Mouse (Mus musculus): ENCODE data around the gene 1810046K07Rik. TPM values are rescaled to one million over a fixed set of nuclear protein-coding genes. Genes with fewer than 3 reads are reported as not detected.

1810046K07Rik gene
- polyA plus RNA-seq, 1 experiment from 2014 or later: not detected

GRCm38 (mm10) chr9:51324406-51325065 is 4.2 kb downstream of the 1810046K07Rik start:
- no peak overlapping the region for H3K4me3 ChIP-seq
- H3K4me1 ChIP-seq: no peaks in the 10 kb centered on the region
- no peaks in the 10 kb centered on the region for H3K27me3 ChIP-seq (replicated peaks)
- no peaks in the 10 kb centered on the region for H3K36me3 ChIP-seq (replicated peaks)
- no peak for ATAC-seq (replicated peaks)
- H3K27ac ChIP-seq: no peak overlapping the region
- H3K4me2 ChIP-seq: no peak overlapping the region
- H3K9ac ChIP-seq: no peak overlapping the region
- WGBS: 84% methylated on average over 7 of the region's 7 CpGs
- no peaks in the 10 kb centered on the region for H3K9me3 ChIP-seq

GRCm38 (mm10) chr9:51320096-51320495 is 8.6 kb downstream of the 1810046K07Rik start:
- no peaks in the 10 kb centered on the region for H3K36me3 ChIP-seq (replicated peaks)
- no peaks in the 10 kb centered on the region for H3K9me3 ChIP-seq
- no peak for ATAC-seq (replicated peaks)
- no peak overlapping the region for H3K4me2 ChIP-seq
- H3K27me3 ChIP-seq (replicated peaks): no peaks in the 10 kb centered on the region
- no peak overlapping the region for H3K4me3 ChIP-seq
- 94% methylated on average over 1 of the region's 1 CpGs for WGBS
- no peak overlapping the region for H3K9ac ChIP-seq
- no peak overlapping the region for H3K27ac ChIP-seq
- H3K4me1 ChIP-seq: no peaks in the 10 kb centered on the region

GRCm38 (mm10) chr9:51318246-51318645 is 10.5 kb downstream of the 1810046K07Rik start:
- no peak overlapping the region for H3K4me3 ChIP-seq
- no peaks in the 10 kb centered on the region for H3K36me3 ChIP-seq (replicated peaks)
- H3K9me3 ChIP-seq: no peaks in the 10 kb centered on the region
- no peaks in the 10 kb centered on the region for H3K4me1 ChIP-seq
- 81% methylated on average over 4 of the region's 4 CpGs for WGBS
- no peaks in the 10 kb centered on the region for H3K27me3 ChIP-seq (replicated peaks)
- no peak overlapping the region for H3K9ac ChIP-seq
- ATAC-seq (replicated peaks): no peak
- H3K27ac ChIP-seq: no peak overlapping the region
- no peak overlapping the region for H3K4me2 ChIP-seq

- Histone ChIP-seq H3K9me3 (no peaks in the 10 kb centered on the region), H3K27me3 (replicated peaks) (no peaks in the 10 kb centered on the region), H3K4me2 (no peak overlapping the region), H3K4me1 (peaks cover 3% of the 10 kb centered on the region; the same call in 1 of the 2 replicates), H3K9ac (no peak overlapping the region), H3K27ac (no peak overlapping the region), H3K4me3 (no peak overlapping the region), H3K36me3 (replicated peaks) (no peaks in the 10 kb centered on the region)
- ATAC-seq (replicated peaks): no peak
- 90% methylated on average over 4 of the region's 4 CpGs for WGBS
Observed at GRCm38 (mm10) chr9:51317322-51317721, 11.4 kb downstream of the 1810046K07Rik start.

- H3K9ac ChIP-seq: no peak overlapping the region
- H3K27me3 ChIP-seq (replicated peaks): no peaks in the 10 kb centered on the region
- no peak overlapping the region for H3K27ac ChIP-seq
- H3K36me3 ChIP-seq (replicated peaks): no peaks in the 10 kb centered on the region
- peaks cover 3% of the 10 kb centered on the region; the same call in 1 of the 2 replicates for H3K4me1 ChIP-seq
- ATAC-seq (replicated peaks): no peak
- no peak overlapping the region for H3K4me2 ChIP-seq
- 79% methylated on average over 6 of the region's 6 CpGs for WGBS
- no peaks in the 10 kb centered on the region for H3K9me3 ChIP-seq
- no peak overlapping the region for H3K4me3 ChIP-seq
Observed at GRCm38 (mm10) chr9:51315402-51316063, 13.2 kb downstream of the 1810046K07Rik start.

GRCm38 (mm10) chr9:51312554-51313317 is 16.0 kb downstream of the 1810046K07Rik start:
- Histone ChIP-seq H3K4me2 (no peak overlapping the region), H3K27ac (no peak overlapping the region), H3K27me3 (replicated peaks) (no peaks in the 10 kb centered on the region), H3K36me3 (replicated peaks) (no peaks in the 10 kb centered on the region), H3K9ac (no peak overlapping the region), H3K4me3 (no peak overlapping the region), H3K4me1 (peaks cover 3% of the 10 kb centered on the region; the same call in 1 of the 2 replicates), H3K9me3 (no peaks in the 10 kb centered on the region)
- WGBS: 60% methylated on average over 18 of the region's 18 CpGs
- ATAC-seq (replicated peaks): no peak

- Histone ChIP-seq H3K4me2 (no peak overlapping the region), H3K4me3 (no peak overlapping the region), H3K9ac (no peak overlapping the region), H3K27ac (no peak overlapping the region), H3K4me1 (peaks cover 3% of the 10 kb centered on the region; the same call in 1 of the 2 replicates), H3K36me3 (replicated peaks) (no peaks in the 10 kb centered on the region), H3K27me3 (replicated peaks) (no peaks in the 10 kb centered on the region), H3K9me3 (no peaks in the 10 kb centered on the region)
- ATAC-seq (replicated peaks): no peak
- 87% methylated on average over 7 of the region's 7 CpGs for WGBS
Observed at GRCm38 (mm10) chr9:51310515-51310914, 18.2 kb downstream of the 1810046K07Rik start.

- H3K4me2 ChIP-seq: no peak overlapping the region
- 0 out of 2 replicates have a peak, but pooled peaks cover 2% of the 10 kb centered on the region for H3K4me1 ChIP-seq
- no peaks in the 10 kb centered on the region for H3K36me3 ChIP-seq (replicated peaks)
- no peak overlapping the region for H3K9ac ChIP-seq
- no peak for ATAC-seq (replicated peaks)
- no peaks in the 10 kb centered on the region for H3K9me3 ChIP-seq
- H3K4me3 ChIP-seq: no peak overlapping the region
- 79% methylated on average over 3 of the region's 3 CpGs for WGBS
- no peaks in the 10 kb centered on the region for H3K27me3 ChIP-seq (replicated peaks)
- H3K27ac ChIP-seq: no peak overlapping the region
Observed at GRCm38 (mm10) chr9:51306351-51306750, 22.4 kb downstream of the 1810046K07Rik start.

- Histone ChIP-seq H3K9me3 (no peaks in the 10 kb centered on the region), H3K9ac (no peak overlapping the region), H3K36me3 (replicated peaks) (no peaks in the 10 kb centered on the region), H3K4me1 (0 out of 2 replicates have a peak, but pooled peaks cover 2% of the 10 kb centered on the region), H3K27ac (no peak overlapping the region), H3K4me2 (no peak overlapping the region), H3K27me3 (replicated peaks) (no peaks in the 10 kb centered on the region), H3K4me3 (no peak overlapping the region)
- 75% methylated on average over 3 of the region's 3 CpGs for WGBS
- no peak for ATAC-seq (replicated peaks)
Observed at GRCm38 (mm10) chr9:51305146-51305545, 23.6 kb downstream of the 1810046K07Rik start.

GRCm38 (mm10) chr9:51303980-51304379 is 24.7 kb downstream of the 1810046K07Rik start:
- no peak overlapping the region for H3K27ac ChIP-seq
- WGBS: 79% methylated on average over 5 of the region's 5 CpGs
- ATAC-seq (replicated peaks): no peak
- no peaks in the 10 kb centered on the region for H3K36me3 ChIP-seq (replicated peaks)
- no peaks in the 10 kb centered on the region for H3K9me3 ChIP-seq
- H3K4me1 ChIP-seq: 0 out of 2 replicates have a peak, but pooled peaks cover 2% of the 10 kb centered on the region
- H3K4me2 ChIP-seq: no peak overlapping the region
- no peak overlapping the region for H3K4me3 ChIP-seq
- H3K27me3 ChIP-seq (replicated peaks): no peaks in the 10 kb centered on the region
- no peak overlapping the region for H3K9ac ChIP-seq

- Histone ChIP-seq H3K9me3 (no peaks in the 10 kb centered on the region), H3K4me3 (no peak overlapping the region), H3K27ac (no peak overlapping the region), H3K27me3 (replicated peaks) (no peaks in the 10 kb centered on the region), H3K36me3 (replicated peaks) (no peaks in the 10 kb centered on the region), H3K4me2 (no peak overlapping the region), H3K4me1 (no peaks in the 10 kb centered on the region), H3K9ac (no peak overlapping the region)
- ATAC-seq (replicated peaks): no peak
- 78% methylated on average over 8 of the region's 8 CpGs for WGBS
Observed at GRCm38 (mm10) chr9:51293541-51293940, 35.2 kb downstream of the 1810046K07Rik start.

- 38% methylated on average over 4 of the region's 4 CpGs for WGBS
Observed at GRCm38 (mm10) chr9:51292674-51293073, 36.0 kb downstream of the 1810046K07Rik start.

More at GRCm38 (mm10) chr9:51292674-51293073, 36.0 kb downstream of the 1810046K07Rik start:
- Histone ChIP-seq H3K9ac (no peak overlapping the region), H3K9me3 (no peaks in the 10 kb centered on the region), H3K4me3 (no peak overlapping the region), H3K4me2 (no peak overlapping the region), H3K4me1 (no peaks in the 10 kb centered on the region), H3K27ac (no peak overlapping the region), H3K36me3 (replicated peaks) (no peaks in the 10 kb centered on the region), H3K27me3 (replicated peaks) (no peaks in the 10 kb centered on the region)
- ATAC-seq (replicated peaks): 0 out of 2 replicates have a peak, but pooled peaks have one; percentile 37

Measured in midbrain, embryonic 15.5 days (tissue).